Mouse (Mus musculus): Measurements from ENCODE around the gene Ldb1. TPM values are rescaled to one million over a fixed set of nuclear protein-coding genes. Genes with fewer than 3 reads are reported as not detected.

Gene Ldb1
- polyA plus RNA-seq, 1 experiment from 2014 or later = 97.6 TPM

DNA sequence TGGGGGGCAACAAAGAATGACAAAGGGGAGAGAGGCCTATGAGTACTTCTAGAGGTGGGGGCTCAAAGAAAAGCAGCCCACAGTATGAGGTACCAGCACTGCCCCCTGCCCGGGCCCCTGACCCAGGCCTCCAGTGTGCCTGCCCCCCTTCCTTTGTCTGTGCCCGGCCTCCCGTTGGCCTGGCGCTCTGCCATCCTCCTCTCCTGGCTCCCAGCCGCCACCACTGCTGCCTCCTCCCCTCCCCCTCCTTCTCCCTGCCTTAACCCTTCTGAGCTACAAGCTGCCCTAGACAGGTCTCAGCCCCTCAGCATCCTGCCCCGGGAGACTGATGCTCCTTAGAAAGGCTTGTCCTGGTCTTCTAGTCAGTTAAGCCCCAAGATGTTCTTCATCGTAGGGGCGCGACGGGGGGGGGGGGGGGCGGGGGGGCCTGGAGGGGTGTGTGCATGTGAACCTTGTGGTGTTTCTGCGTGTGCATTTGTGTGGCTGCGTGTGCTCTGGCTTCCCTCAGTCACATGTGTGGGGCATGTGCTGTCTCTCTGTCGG is 3.0 kb downstream of the Ldb1 start:
- DNase-seq (ENCODE audit: low spot score) (peak; percentile 79), ATAC-seq (ENCODE audit: insufficient number of reproducible peaks, low FRiP score, low TSS enrichment, low read depth) (peak; percentile 31; the same call in 1 of the 2 replicates)
- Histone ChIP-seq H3K36me3 (ENCODE audit: control insufficient read depth, insufficient read depth, low read length) (no peaks in the 10 kb centered on the region), H3K27ac (replicated peaks; ENCODE audit: low read depth, low read length) (peak overlapping the region; percentile 95), H3K27me3 (ENCODE audit: control insufficient read depth, insufficient read depth, low read length) (no peaks in the 10 kb centered on the region), H3K9ac (ENCODE audit: low read length) (peak overlapping the region; percentile 65), H3K4me1 (ENCODE audit: control insufficient read depth, insufficient read depth, low read length) (peaks cover 47% of the 10 kb centered on the region), H3K9me3 (ENCODE audit: control insufficient read depth, low read length) (no peaks in the 10 kb centered on the region), H3K4me2 (ENCODE audit: low read depth, severe bottlenecking) (peak overlapping the region; percentile 47), H3K4me3 (ENCODE audit: low read depth, low read length) (peak overlapping the region; percentile 27)
- WGBS = 2% methylated on average over 8 of the region's 14 CpGs

DNA sequence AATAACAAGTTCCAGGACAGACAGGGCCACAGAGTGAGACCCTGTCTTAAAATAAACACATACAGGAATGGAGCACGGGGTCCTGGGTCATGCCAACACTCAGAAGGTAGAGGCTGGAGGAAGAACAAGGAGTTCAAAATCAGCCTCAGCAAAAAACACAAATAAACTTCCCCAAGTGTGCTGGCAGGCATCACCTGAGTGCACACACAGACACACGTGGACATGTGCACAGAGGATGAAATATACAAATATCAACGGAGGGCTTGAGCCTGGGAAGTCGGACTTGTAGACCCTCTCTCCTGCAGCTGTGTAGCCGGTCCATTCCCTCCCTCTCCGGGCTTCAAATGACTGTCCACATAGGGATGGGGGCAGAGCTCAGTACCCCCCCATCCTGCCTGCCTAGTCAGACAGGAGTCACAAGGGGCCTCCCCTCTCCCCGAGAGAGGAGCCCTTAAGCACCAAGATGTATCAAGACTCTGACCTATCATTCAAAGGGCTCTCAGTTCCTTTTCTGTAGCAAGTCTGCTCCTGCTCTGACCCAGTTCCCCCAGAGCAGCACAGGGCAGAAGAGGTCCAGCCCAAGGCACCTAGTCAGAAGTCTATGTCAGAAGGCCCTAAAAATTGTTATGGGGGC is 3.6 kb downstream of the Ldb1 start:
- 26% methylated on average over 7 of the region's 7 CpGs for WGBS
- DNase-seq (ENCODE audit: low spot score) = no peak
- Histone ChIP-seq H3K4me2 (ENCODE audit: low read depth, severe bottlenecking) (peak overlapping the region; percentile 47), H3K9ac (ENCODE audit: low read length) (peak overlapping the region; percentile 65), H3K4me3 (ENCODE audit: low read depth, low read length) (peak overlapping the region; percentile 27), H3K4me1 (ENCODE audit: control insufficient read depth, insufficient read depth, low read length) (peaks cover 48% of the 10 kb centered on the region), H3K36me3 (ENCODE audit: control insufficient read depth, insufficient read depth, low read length) (peaks cover under 1% of the 10 kb centered on the region; the same call in 1 of the 2 replicates), H3K9me3 (ENCODE audit: control insufficient read depth, low read length) (no peaks in the 10 kb centered on the region), H3K27ac (replicated peaks; ENCODE audit: low read depth, low read length) (peak overlapping the region; percentile 95), H3K27me3 (ENCODE audit: control insufficient read depth, insufficient read depth, low read length) (no peaks in the 10 kb centered on the region)
- no peak for ATAC-seq (ENCODE audit: insufficient number of reproducible peaks, low FRiP score, low TSS enrichment, low read depth)

DNA sequence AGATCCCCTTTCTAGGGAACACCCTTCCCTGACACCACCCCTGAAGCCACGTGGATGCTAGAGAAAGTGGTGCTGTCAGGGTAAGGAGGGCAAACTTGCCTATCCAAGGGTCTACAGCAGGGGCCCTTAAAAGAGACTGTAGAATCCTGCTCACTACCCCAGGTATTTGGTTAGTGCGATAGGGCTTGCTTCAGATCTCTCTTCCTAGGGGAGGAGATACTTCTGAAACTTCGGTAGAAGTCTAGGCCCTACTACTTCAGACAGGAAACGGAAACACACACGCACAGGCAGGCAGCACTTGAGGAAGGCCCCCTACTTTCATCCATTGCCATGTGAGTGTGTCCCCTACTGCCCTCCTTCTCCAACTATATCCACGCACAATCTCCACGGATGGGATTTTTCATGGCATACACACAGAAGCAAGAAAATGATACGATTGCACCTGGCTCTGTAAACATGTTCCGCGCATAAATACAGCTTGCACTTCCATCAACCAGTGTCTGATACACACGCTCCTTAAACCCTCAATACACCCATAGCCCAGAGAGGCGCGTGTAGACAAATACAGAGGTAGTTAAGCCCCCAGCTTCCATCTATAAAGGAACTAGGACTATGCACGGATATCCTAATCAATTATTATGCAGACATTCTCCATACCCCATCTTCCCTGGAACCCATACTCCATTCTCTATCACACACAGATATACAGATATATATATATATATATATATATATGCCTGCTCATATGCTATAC is 4.7 kb downstream of the Ldb1 start:
- ATAC-seq (ENCODE audit: insufficient number of reproducible peaks, low FRiP score, low TSS enrichment, low read depth) = no peak
- Histone ChIP-seq H3K27ac (replicated peaks; ENCODE audit: low read depth, low read length) (peak overlapping the region; percentile 90), H3K27me3 (ENCODE audit: control insufficient read depth, insufficient read depth, low read length) (no peaks in the 10 kb centered on the region), H3K4me3 (ENCODE audit: low read depth, low read length) (peak overlapping the region; percentile 97), H3K4me1 (ENCODE audit: control insufficient read depth, insufficient read depth, low read length) (peaks cover 44% of the 10 kb centered on the region), H3K9ac (ENCODE audit: low read length) (peak overlapping the region; percentile 97; the same call in 1 of the 2 replicates), H3K9me3 (ENCODE audit: control insufficient read depth, low read length) (no peaks in the 10 kb centered on the region), H3K4me2 (ENCODE audit: low read depth, severe bottlenecking) (peak overlapping the region; percentile 86), H3K36me3 (ENCODE audit: control insufficient read depth, insufficient read depth, low read length) (peaks cover 11% of the 10 kb centered on the region)
- 45% methylated on average over 14 of the region's 14 CpGs for WGBS
- no peak for DNase-seq (ENCODE audit: low spot score)

DNA sequence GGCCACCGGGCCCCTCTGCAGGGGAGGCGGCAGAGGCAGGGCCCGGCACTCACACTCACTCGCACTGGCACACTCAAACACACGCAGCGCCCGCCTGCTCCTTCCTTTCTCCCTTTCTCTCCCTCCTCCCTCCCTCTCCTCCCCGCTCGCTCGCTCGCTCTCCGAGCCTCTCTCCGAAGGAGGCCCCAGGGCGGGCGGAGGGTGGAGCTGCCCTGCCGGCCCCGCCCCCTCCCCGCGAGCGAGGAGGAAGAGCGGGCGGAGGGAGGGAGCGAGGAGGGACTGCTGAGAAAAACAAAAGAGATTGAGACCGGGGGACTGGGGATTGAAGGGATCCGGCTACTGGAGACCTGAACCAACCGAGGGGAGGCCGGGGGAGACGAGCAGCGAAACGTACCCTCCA is 5.5 kb downstream of the Ldb1 start:
- H3K9ac ChIP-seq (ENCODE audit: low read length) = peak overlapping the region; percentile 97
- no peaks in the 10 kb centered on the region for H3K27me3 ChIP-seq (ENCODE audit: control insufficient read depth, insufficient read depth, low read length)
- H3K4me1 ChIP-seq (ENCODE audit: control insufficient read depth, insufficient read depth, low read length) = peaks cover 44% of the 10 kb centered on the region
- DNase-seq (ENCODE audit: low spot score) (peak; percentile 93), ATAC-seq (ENCODE audit: insufficient number of reproducible peaks, low FRiP score, low TSS enrichment, low read depth) (peak; percentile 56)
- H3K27ac ChIP-seq (replicated peaks; ENCODE audit: low read depth, low read length) = peak overlapping the region; percentile 90
- peaks cover 20% of the 10 kb centered on the region for H3K36me3 ChIP-seq (ENCODE audit: control insufficient read depth, insufficient read depth, low read length)
- H3K4me2 ChIP-seq (ENCODE audit: low read depth, severe bottlenecking) = peak overlapping the region; percentile 86
- H3K9me3 ChIP-seq (ENCODE audit: control insufficient read depth, low read length) = no peaks in the 10 kb centered on the region
- peak overlapping the region; percentile 97 for H3K4me3 ChIP-seq (ENCODE audit: low read depth, low read length)
- under 1% methylated on average over 25 of the region's 30 CpGs for WGBS

DNA sequence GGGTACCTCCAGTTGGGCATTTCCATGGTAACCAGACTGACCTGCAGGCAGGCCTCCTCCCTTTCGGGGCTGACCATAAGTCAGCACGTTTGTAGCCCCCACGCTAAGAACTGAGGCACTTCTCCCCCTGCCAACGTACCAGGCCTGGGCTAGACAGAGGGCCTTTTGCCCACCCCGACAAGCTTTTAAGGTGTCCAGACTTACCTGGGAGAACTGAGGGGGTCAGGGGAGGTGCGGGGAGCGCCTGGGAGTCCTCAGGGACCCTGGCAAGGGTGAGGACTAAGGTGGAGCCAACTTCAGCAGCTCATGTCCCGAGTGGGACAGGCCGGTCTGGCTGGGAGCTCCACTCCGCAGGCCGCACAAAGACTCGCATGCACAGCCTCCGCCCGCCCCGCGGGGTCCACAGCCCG is 6.2 kb downstream of the Ldb1 start:
- peak overlapping the region; percentile 86 for H3K4me2 ChIP-seq (ENCODE audit: low read depth, severe bottlenecking)
- H3K9me3 ChIP-seq (ENCODE audit: control insufficient read depth, low read length) = no peaks in the 10 kb centered on the region
- no peaks in the 10 kb centered on the region for H3K27me3 ChIP-seq (ENCODE audit: control insufficient read depth, insufficient read depth, low read length)
- H3K36me3 ChIP-seq (ENCODE audit: control insufficient read depth, insufficient read depth, low read length) = peaks cover 26% of the 10 kb centered on the region
- H3K4me1 ChIP-seq (ENCODE audit: control insufficient read depth, insufficient read depth, low read length) = peaks cover 42% of the 10 kb centered on the region
- H3K27ac ChIP-seq (replicated peaks; ENCODE audit: low read depth, low read length) = peak overlapping the region; percentile 90
- ATAC-seq (ENCODE audit: insufficient number of reproducible peaks, low FRiP score, low TSS enrichment, low read depth) = no peak; the same call in 1 of the 2 replicates
- DNase-seq (ENCODE audit: low spot score) = peak; percentile 56
- peak overlapping the region; percentile 97 for H3K4me3 ChIP-seq (ENCODE audit: low read depth, low read length)
- H3K9ac ChIP-seq (ENCODE audit: low read length) = peak overlapping the region; percentile 97
- 1% methylated on average over 10 of the region's 17 CpGs for WGBS

DNA sequence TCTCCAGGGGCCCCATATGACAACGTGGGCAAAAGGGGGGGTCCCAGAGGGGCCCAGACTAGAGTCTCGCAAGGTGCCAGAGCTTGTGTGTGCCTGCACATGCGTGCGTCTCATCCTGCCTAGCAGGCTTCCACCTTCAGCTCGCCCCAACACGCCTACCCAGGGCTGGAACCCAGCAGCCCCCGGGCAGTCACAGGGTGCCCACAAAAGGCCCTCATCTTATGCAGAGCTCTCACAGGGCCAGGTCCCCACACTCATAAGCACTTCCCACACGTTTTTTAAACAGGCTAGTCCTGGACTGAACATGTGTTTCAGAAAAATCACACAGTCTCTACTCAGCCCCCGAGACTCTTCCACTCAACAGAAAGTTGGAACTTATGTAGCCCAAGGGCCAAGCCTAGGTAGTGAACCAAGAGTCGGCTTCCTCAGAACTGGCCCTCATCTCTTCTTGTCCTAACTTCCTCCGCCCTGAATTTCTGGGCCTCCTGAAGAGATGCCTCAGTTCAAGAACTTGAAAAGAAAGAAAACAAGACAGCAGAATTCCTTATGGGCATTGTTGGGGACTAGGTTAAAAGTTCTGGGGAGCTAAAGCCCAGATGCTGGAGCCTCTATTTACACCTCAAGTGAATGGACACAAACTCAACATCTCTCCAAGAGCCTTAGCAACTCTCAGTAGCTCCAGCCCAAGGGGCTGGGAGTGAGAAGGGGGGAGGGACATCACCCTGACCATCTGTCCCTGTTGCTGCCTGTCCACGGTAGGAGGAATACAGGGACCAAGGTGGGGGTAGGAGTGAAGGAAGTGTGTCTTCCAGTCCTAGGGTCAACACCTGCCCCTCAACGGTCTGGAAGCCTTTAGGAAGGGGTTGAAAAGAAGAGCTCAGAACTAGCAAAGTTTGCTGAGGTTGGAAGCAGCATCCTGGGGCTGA is 6.8 kb downstream of the Ldb1 start:
- peak overlapping the region; percentile 97 for H3K4me3 ChIP-seq (ENCODE audit: low read depth, low read length)
- no peaks in the 10 kb centered on the region for H3K9me3 ChIP-seq (ENCODE audit: control insufficient read depth, low read length)
- DNase-seq (ENCODE audit: low spot score) = no peak
- peaks cover 33% of the 10 kb centered on the region for H3K36me3 ChIP-seq (ENCODE audit: control insufficient read depth, insufficient read depth, low read length)
- H3K27me3 ChIP-seq (ENCODE audit: control insufficient read depth, insufficient read depth, low read length) = no peaks in the 10 kb centered on the region
- no peak for ATAC-seq (ENCODE audit: insufficient number of reproducible peaks, low FRiP score, low TSS enrichment, low read depth)
- peaks cover 38% of the 10 kb centered on the region for H3K4me1 ChIP-seq (ENCODE audit: control insufficient read depth, insufficient read depth, low read length)
- peak overlapping the region; percentile 90; the same call in 1 of the 2 replicates for H3K27ac ChIP-seq (replicated peaks; ENCODE audit: low read depth, low read length)
- peak overlapping the region; percentile 97 for H3K9ac ChIP-seq (ENCODE audit: low read length)
- WGBS = 32% methylated on average over 13 of the region's 13 CpGs
- peak overlapping the region; percentile 86 for H3K4me2 ChIP-seq (ENCODE audit: low read depth, severe bottlenecking)

DNA sequence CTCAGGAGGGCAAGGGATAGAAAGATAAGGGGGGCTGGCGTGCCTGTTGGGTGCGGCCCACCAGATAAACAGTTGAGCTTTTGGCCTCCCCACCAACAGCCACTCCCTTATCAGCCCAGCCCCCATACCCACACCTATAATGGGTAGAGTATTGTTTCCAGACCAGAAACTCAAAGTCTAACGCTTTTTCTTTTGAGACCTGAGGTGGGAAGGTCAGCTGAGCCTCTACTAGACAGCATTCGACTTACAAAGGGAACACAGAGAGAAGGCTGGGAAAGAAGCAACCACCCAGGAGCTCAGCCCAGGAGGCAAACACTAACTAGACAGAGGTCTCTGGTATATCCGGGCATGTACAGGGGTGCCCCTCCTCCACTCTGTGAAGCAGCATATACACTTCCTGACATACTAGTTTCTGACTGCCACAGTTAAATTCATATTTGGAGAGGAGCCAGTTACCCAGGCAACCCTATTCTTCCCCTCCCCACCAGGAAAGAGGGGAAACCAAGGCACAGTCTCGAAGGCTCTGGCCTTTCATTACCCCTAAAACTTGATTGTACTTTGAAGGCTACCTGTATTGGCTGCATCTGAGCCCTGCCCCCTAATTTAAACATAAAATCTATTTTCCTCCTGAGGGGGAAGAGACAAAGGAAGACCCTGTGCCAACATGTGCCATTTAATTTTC is 7.6 kb downstream of the Ldb1 start:
- peak overlapping the region; percentile 97 for H3K9ac ChIP-seq (ENCODE audit: low read length)
- H3K27ac ChIP-seq (replicated peaks; ENCODE audit: low read depth, low read length) = no peak overlapping the region
- no peaks in the 10 kb centered on the region for H3K27me3 ChIP-seq (ENCODE audit: control insufficient read depth, insufficient read depth, low read length)
- H3K4me2 ChIP-seq (ENCODE audit: low read depth, severe bottlenecking) = peak overlapping the region; percentile 86
- DNase-seq (ENCODE audit: low spot score) (no peak), ATAC-seq (ENCODE audit: insufficient number of reproducible peaks, low FRiP score, low TSS enrichment, low read depth) (no peak)
- peak overlapping the region; percentile 97 for H3K4me3 ChIP-seq (ENCODE audit: low read depth, low read length)
- 42% methylated on average over 6 of the region's 6 CpGs for WGBS
- peaks cover 30% of the 10 kb centered on the region for H3K4me1 ChIP-seq (ENCODE audit: control insufficient read depth, insufficient read depth, low read length)
- peaks cover 41% of the 10 kb centered on the region for H3K36me3 ChIP-seq (ENCODE audit: control insufficient read depth, insufficient read depth, low read length)
- no peaks in the 10 kb centered on the region for H3K9me3 ChIP-seq (ENCODE audit: control insufficient read depth, low read length)
